Mouse (Mus musculus): ENCODE measurements at regions not wholly inside any gene's neighbourhood (a gene's known extent, or its start where the extent isn't known, plus 50 kb on each side); places are given as distances from the start of the nearest gene placed in this dataset.
"Not testable (repeated sequence)": the region's sequence is repeated elsewhere in the genome, so short reads cannot be mapped to it uniquely, and the experiment has no call there.

GRCm38 (mm10) chr19:35205557-35206239 lies 283.5 kb downstream of the Kif20b start:
- WGBS = 78% methylated on average over 5 of the region's 5 CpGs
- H3K9me3 ChIP-seq (ENCODE audit: control insufficient read depth, low read length) = no peaks in the 10 kb centered on the region
- TF ChIP-seq EP300 (optimal IDR thresholded peaks at IDR 0.05) (no peak), CTCF (IDR thresholded peaks at IDR 0.05; ENCODE audit: low read depth) (no peak)
- H3K27ac ChIP-seq (replicated peaks) = no peak overlapping the region
- H3K4me1 ChIP-seq (replicated peaks; ENCODE audit: control insufficient read depth, insufficient read depth) = no peaks in the 10 kb centered on the region
- H3K27me3 ChIP-seq (ENCODE audit: control insufficient read depth, insufficient read depth, low read length) = no peaks in the 10 kb centered on the region
- ATAC-seq (ENCODE audit: low FRiP score, low TSS enrichment) = no peak
- H3K9ac ChIP-seq (ENCODE audit: low read length) = no peak overlapping the region
- no peaks in the 10 kb centered on the region for H3K36me3 ChIP-seq (ENCODE audit: control insufficient read depth, insufficient read depth, low read length)
- H3K4me2 ChIP-seq (replicated peaks; ENCODE audit: low read depth) = no peak overlapping the region
- no peak for DNase-seq (ENCODE audit: low spot score)
- no peak overlapping the region for H3K4me3 ChIP-seq (ENCODE audit: low read depth, low read length)

GRCm38 (mm10) chr19:35244188-35244587 lies 322.0 kb downstream of the Kif20b start:
- 59% methylated on average over 3 of the region's 3 CpGs for WGBS
- DNase-seq (ENCODE audit: low spot score) (no peak), ATAC-seq (ENCODE audit: low FRiP score, low TSS enrichment) (no peak)
- Histone ChIP-seq H3K4me2 (replicated peaks; ENCODE audit: low read depth) (no peak overlapping the region), H3K4me3 (ENCODE audit: low read depth, low read length) (no peak overlapping the region), H3K36me3 (ENCODE audit: control insufficient read depth, insufficient read depth, low read length) (no peaks in the 10 kb centered on the region), H3K4me1 (replicated peaks; ENCODE audit: control insufficient read depth, insufficient read depth) (no peaks in the 10 kb centered on the region), H3K27me3 (ENCODE audit: control insufficient read depth, insufficient read depth, low read length) (no peaks in the 10 kb centered on the region), H3K27ac (replicated peaks) (no peak overlapping the region), H3K9me3 (ENCODE audit: control insufficient read depth, low read length) (no peaks in the 10 kb centered on the region), H3K9ac (ENCODE audit: low read length) (no peak overlapping the region)
- TF ChIP-seq EP300 (optimal IDR thresholded peaks at IDR 0.05) = no peak
- TF ChIP-seq CTCF (IDR thresholded peaks at IDR 0.05; ENCODE audit: low read depth) = no peak

GRCm38 (mm10) chr19:35247531-35247930 lies 325.4 kb downstream of the Kif20b start:
- Histone ChIP-seq H3K4me2 (replicated peaks; ENCODE audit: low read depth) (no peak overlapping the region), H3K36me3 (ENCODE audit: control insufficient read depth, insufficient read depth, low read length) (no peaks in the 10 kb centered on the region), H3K4me3 (ENCODE audit: low read depth, low read length) (no peak overlapping the region), H3K9me3 (ENCODE audit: control insufficient read depth, low read length) (no peaks in the 10 kb centered on the region), H3K27ac (replicated peaks) (no peak overlapping the region), H3K9ac (ENCODE audit: low read length) (no peak overlapping the region), H3K4me1 (replicated peaks; ENCODE audit: control insufficient read depth, insufficient read depth) (no peaks in the 10 kb centered on the region), H3K27me3 (ENCODE audit: control insufficient read depth, insufficient read depth, low read length) (no peaks in the 10 kb centered on the region)
- DNase-seq (ENCODE audit: low spot score) (no peak), ATAC-seq (ENCODE audit: low FRiP score, low TSS enrichment) (no peak)
- WGBS = 80% methylated on average over 6 of the region's 6 CpGs
- TF ChIP-seq EP300 (optimal IDR thresholded peaks at IDR 0.05) (no peak), CTCF (IDR thresholded peaks at IDR 0.05; ENCODE audit: low read depth) (no peak)

GRCm38 (mm10) chr19:35258634-35259033 lies 336.5 kb downstream of the Kif20b start:
- H3K27ac ChIP-seq (replicated peaks); H3K27me3 ChIP-seq (ENCODE audit: control insufficient read depth, insufficient read depth, low read length); ATAC-seq (ENCODE audit: low FRiP score, low TSS enrichment); DNase-seq (ENCODE audit: low spot score); H3K4me1 ChIP-seq (replicated peaks; ENCODE audit: control insufficient read depth, insufficient read depth); H3K9ac ChIP-seq (ENCODE audit: low read length); H3K9me3 ChIP-seq (ENCODE audit: control insufficient read depth, low read length); H3K4me2 ChIP-seq (replicated peaks; ENCODE audit: low read depth); H3K36me3 ChIP-seq (ENCODE audit: control insufficient read depth, insufficient read depth, low read length); H3K4me3 ChIP-seq (ENCODE audit: low read depth, low read length): not testable (repeated sequence)
- WGBS = 78% methylated on average over 3 of the region's 3 CpGs

DNA sequence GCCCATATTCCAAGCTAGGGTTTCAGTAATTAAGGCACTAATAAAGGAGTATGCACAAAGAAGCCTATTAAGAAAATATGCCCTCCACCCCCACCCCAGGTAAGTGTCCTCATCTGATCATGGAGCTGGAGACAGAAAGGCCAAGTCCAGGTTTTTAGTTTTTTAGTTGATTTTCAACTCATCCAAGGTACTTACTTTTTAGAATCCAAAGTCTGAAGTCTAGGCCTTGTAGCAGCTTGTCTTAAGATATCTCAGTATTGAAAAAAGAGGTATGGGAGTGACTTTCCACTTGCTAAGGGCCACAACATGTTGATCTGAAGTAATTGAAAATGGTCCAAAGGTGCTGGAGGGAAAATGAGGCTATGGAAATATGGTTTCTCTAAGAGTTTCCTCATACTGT lies 340.9 kb downstream of the Kif20b start:
- no peak overlapping the region for H3K4me2 ChIP-seq (replicated peaks; ENCODE audit: low read depth)
- no peak for ATAC-seq (ENCODE audit: low FRiP score, low TSS enrichment)
- H3K36me3 ChIP-seq (ENCODE audit: control insufficient read depth, insufficient read depth, low read length) = no peaks in the 10 kb centered on the region
- no peak overlapping the region for H3K4me3 ChIP-seq (ENCODE audit: low read depth, low read length)
- no peaks in the 10 kb centered on the region for H3K9me3 ChIP-seq (ENCODE audit: control insufficient read depth, low read length)
- no peak for DNase-seq (ENCODE audit: low spot score)
- no peaks in the 10 kb centered on the region for H3K27me3 ChIP-seq (ENCODE audit: control insufficient read depth, insufficient read depth, low read length)
- TF ChIP-seq EP300 (optimal IDR thresholded peaks at IDR 0.05) (no peak), CTCF (IDR thresholded peaks at IDR 0.05; ENCODE audit: low read depth) (no peak)
- H3K9ac ChIP-seq (ENCODE audit: low read length) = no peak overlapping the region
- H3K27ac ChIP-seq (replicated peaks) = no peak overlapping the region
- H3K4me1 ChIP-seq (replicated peaks; ENCODE audit: control insufficient read depth, insufficient read depth) = no peaks in the 10 kb centered on the region

DNA sequence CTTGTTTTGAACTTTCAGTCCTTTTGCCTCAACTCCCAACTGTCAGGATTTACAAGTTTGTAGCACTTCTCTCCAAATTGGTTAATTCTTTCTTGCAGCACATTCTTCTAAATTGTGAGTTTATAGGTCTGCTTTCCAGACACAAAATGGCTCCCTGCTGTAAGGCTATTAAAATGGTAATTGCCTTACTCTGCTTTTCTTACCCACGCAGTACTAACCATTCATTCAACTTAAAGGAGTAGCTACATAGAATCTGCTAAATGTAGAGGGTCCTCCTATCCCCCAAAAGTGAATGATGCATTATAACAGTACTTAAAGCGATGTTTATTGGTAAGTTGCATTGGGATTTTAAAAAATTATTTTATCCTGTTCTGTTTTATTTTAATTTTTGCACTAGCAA lies 356.2 kb downstream of the Kif20b start:
- no peak overlapping the region for H3K9ac ChIP-seq (ENCODE audit: low read length)
- no peak overlapping the region for H3K4me3 ChIP-seq (ENCODE audit: low read depth, low read length)
- H3K4me2 ChIP-seq (replicated peaks; ENCODE audit: low read depth) = no peak overlapping the region
- no peaks in the 10 kb centered on the region for H3K36me3 ChIP-seq (ENCODE audit: control insufficient read depth, insufficient read depth, low read length)
- H3K27ac ChIP-seq (replicated peaks) = no peak overlapping the region
- 61% methylated on average over 2 of the region's 2 CpGs for WGBS
- ATAC-seq (ENCODE audit: low FRiP score, low TSS enrichment) = no peak
- no peaks in the 10 kb centered on the region for H3K27me3 ChIP-seq (ENCODE audit: control insufficient read depth, insufficient read depth, low read length)
- TF ChIP-seq CTCF (IDR thresholded peaks at IDR 0.05; ENCODE audit: low read depth) (no peak), EP300 (optimal IDR thresholded peaks at IDR 0.05) (no peak)
- H3K4me1 ChIP-seq (replicated peaks; ENCODE audit: control insufficient read depth, insufficient read depth) = no peaks in the 10 kb centered on the region
- H3K9me3 ChIP-seq (ENCODE audit: control insufficient read depth, low read length) = no peaks in the 10 kb centered on the region
- no peak for DNase-seq (ENCODE audit: low spot score)

Measured in stomach, postnatal 0 days (tissue).